Mouse (Mus musculus) B cell, adult 2 months (primary cell): ENCODE measurements around the gene Yod1.

Source experiments
- DNase-seq, 2 experiments: peaks; one replicate each; pipeline ENCODE4 v3.0.0; 2022

The Yod1 gene

DNA sequence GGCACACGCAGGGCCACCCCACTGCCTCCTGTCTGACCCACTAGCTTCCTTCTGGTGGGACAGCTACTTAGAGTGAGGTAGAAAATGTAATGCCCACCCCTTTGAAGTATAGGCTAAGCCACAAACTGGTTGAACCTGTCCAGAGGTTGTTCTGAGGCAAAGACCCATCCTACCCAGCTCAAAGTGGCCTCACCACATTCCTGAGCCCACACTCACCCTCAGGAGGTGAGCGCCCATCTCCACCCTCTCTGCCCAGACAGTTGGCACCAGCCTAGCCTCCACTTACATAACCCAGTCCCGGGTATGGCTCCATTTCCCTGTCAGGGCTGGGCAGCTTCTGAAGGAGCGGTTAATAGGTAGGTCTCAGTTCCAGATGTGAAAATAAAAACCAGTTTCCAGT, 53.4 kb downstream of the Yod1 start:
- DNase-seq = no peak

- no peak for DNase-seq
Observed at GRCm38 (mm10) chr1:130770981-130771494, 53.9 kb downstream of the Yod1 start.
